Mouse (Mus musculus) hindbrain, embryonic 12.5 days (tissue): ENCODE measurements around the gene Dnajc15. TPM values are rescaled to one million over a fixed set of nuclear protein-coding genes. Genes with fewer than 3 reads are reported as not detected.
"Not testable (repeated sequence)": the region's sequence is repeated elsewhere in the genome, so short reads cannot be mapped to it uniquely, and the experiment has no call there.

ENCODE experiments used
- ATAC-seq: fragments of 200-750 bp; cut with Nextera tagmentation; 2 replicates; pipeline ENCODE4 v1.8.0; 2017; ENCODE audit warnings: moderate TSS enrichment; ENCODE audit not compliant: low FRiP score
- H3K27ac ChIP-seq: fragments of 300-500 bp; sonication (generic); 2 replicates; pipeline ENCODE4 v1.5.1; 2016; ENCODE audit warnings: mild to moderate bottlenecking
- H3K27me3 ChIP-seq: fragments of 300-500 bp; sonication (generic); 2 replicates; pipeline ENCODE4 v1.6.1; 2016; ENCODE audit warnings: mild to moderate bottlenecking
- H3K36me3 ChIP-seq: fragments of 300-500 bp; sonication (generic); 2 replicates; pipeline ENCODE4 v1.6.1; 2016; ENCODE audit warnings: mild to moderate bottlenecking
- H3K4me1 ChIP-seq: fragments of 300-500 bp; sonication (generic); 2 replicates; pipeline ENCODE4 v1.6.1; 2016
- H3K4me2 ChIP-seq: fragments of 300-500 bp; sonication (generic); replicated peaks from 2 replicates; pipeline ENCODE4 v1.6.1; 2016; ENCODE audit warnings: mild to moderate bottlenecking
- H3K4me3 ChIP-seq: fragments of 300-500 bp; sonication (generic); 2 replicates; pipeline ENCODE4 v1.5.1; 2016; ENCODE audit warnings: mild to moderate bottlenecking
- H3K9ac ChIP-seq: fragments of 300-500 bp; sonication (generic); 2 replicates; pipeline ENCODE4 v1.6.1; 2016; ENCODE audit warnings: mild to moderate bottlenecking, moderate library complexity
- H3K9me3 ChIP-seq: fragments of 300-500 bp; sonication (generic); replicated peaks from 2 replicates; pipeline ENCODE4 v1.6.1; 2016; ENCODE audit warnings: mild to moderate bottlenecking
- WGBS: fragments of 180-500 bp; shearing (Covaris S2); methylation state at CpG from one replicate; pipeline ENCODE4 v1.1.7; 2016; 5-methylcytosine and 5-hydroxymethylcytosine counted together
- polyA plus RNA-seq: library from polyadenylated mRNA; unstranded; fragments of >200 nt; fragmentation: Nextera tagmentation; extraction: Ambion mirVana; gene quantifications from 2 replicates; pipeline ENCODE4 v1.2.1, GENCODE M21; 2016

The Dnajc15 gene
- polyA plus RNA-seq, 1 experiment from 2014 or later: 75.4 TPM

DNA sequence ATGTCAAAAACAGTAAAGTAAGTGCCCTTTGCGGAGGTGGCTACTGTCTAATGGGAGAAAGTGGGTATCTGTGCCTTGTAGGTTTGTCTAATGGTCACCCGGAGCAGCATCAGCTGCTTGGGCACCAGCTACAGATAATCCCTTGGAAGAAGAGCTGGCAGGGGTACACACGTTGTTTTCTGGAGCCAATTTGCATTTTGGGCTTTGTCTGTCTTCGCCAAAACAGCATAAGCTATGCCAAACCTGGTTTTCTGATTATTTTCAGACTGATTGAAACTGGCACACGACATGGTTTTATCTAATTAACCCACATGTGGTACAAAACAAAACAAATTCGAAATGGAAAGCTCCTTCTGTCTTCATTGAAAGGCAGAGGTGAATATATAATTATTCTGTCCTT, 7.7 kb upstream of the Dnajc15 start:
- Histone ChIP-seq H3K27ac (no peak overlapping the region), H3K9me3 (no peaks in the 10 kb centered on the region)

DNA sequence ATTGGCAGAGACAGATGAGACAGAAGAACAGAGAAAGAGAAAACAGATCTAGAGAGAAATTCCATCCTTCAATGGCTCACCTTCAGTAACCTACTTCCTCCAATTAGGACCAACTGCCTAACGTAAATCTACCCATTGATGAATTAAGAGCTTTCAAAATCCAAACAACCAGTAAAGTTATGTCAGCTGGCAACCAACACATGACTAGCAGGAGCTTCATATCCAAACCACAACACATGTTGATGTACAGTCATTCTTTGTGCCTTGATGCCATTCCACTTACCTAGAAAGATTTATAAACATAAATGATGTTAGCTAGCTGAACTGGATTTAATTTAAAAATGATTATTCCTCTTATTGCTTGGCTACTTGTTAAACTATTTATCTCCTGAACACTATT, 7.1 kb upstream of the Dnajc15 start:
- 88% methylated on average over 1 of the region's 1 CpGs for WGBS
- H3K27ac ChIP-seq: no peak overlapping the region
- no peak for ATAC-seq

More for the DNA sequence above, 7.7 kb upstream of the Dnajc15 start:
- ATAC-seq: no peak
- no peak overlapping the region for H3K9ac ChIP-seq
- 72% methylated on average over 6 of the region's 6 CpGs for WGBS
- no peaks in the 10 kb centered on the region for H3K27me3 ChIP-seq
- H3K4me2 ChIP-seq: no peak overlapping the region
- no peaks in the 10 kb centered on the region for H3K4me1 ChIP-seq
- H3K36me3 ChIP-seq: no peaks in the 10 kb centered on the region
- H3K4me3 ChIP-seq: no peak overlapping the region

GRCm38 (mm10) chr14:77877876-77878275, 3.0 kb upstream of the Dnajc15 start:
- H3K36me3 ChIP-seq, H3K9ac ChIP-seq, ATAC-seq, H3K4me2 ChIP-seq, H3K4me1 ChIP-seq, H3K9me3 ChIP-seq, H3K27me3 ChIP-seq, H3K4me3 ChIP-seq, H3K27ac ChIP-seq: not testable (repeated sequence)
- WGBS: 89% methylated on average over 2 of the region's 2 CpGs

More for the DNA sequence above, 7.1 kb upstream of the Dnajc15 start:
- Histone ChIP-seq H3K36me3 (no peaks in the 10 kb centered on the region), H3K4me2 (no peak overlapping the region), H3K9ac (no peak overlapping the region), H3K4me1 (no peaks in the 10 kb centered on the region), H3K9me3 (no peaks in the 10 kb centered on the region), H3K27me3 (no peaks in the 10 kb centered on the region), H3K4me3 (no peak overlapping the region)

DNA sequence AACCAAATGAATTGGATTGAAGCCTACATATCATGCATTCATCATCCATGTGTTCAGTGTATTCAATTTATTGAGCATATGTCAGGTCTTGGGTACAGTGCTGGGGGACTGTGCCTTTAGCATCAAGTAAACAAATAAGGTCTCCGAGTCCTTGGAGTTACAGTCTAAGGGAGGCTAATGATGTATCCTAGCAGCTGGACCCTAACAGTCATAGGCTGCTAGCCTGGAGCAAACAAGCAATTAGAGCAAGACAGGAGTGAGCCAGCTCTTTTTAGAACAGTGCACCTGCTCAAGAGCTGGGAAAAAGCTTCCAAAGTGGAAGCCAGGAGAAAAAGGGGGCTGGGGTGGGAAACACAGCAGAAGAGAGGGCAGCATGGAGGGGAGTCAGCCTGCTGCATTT, 1.3 kb upstream of the Dnajc15 start:
- H3K9me3 ChIP-seq: no peaks in the 10 kb centered on the region
- no peak overlapping the region for H3K4me3 ChIP-seq
- no peak overlapping the region for H3K4me2 ChIP-seq
- no peak overlapping the region for H3K9ac ChIP-seq
- peaks cover 7% of the 10 kb centered on the region for H3K4me1 ChIP-seq
- no peak for ATAC-seq
- H3K27me3 ChIP-seq: no peaks in the 10 kb centered on the region
- H3K36me3 ChIP-seq: no peaks in the 10 kb centered on the region
- WGBS: 68% methylated on average over 1 of the region's 1 CpGs
- H3K27ac ChIP-seq: no peak overlapping the region

GRCm38 (mm10) chr14:77871380-77871975, 3.4 kb downstream of the Dnajc15 start:
- no peak for ATAC-seq
- WGBS: 94% methylated on average over 6 of the region's 6 CpGs

GRCm38 (mm10) chr14:77870926-77871325, 4.0 kb downstream of the Dnajc15 start:
- Histone ChIP-seq H3K9me3 (no peaks in the 10 kb centered on the region), H3K4me1 (peaks cover 7% of the 10 kb centered on the region), H3K4me3 (no peak overlapping the region), H3K27ac (no peak overlapping the region), H3K4me2 (no peak overlapping the region), H3K36me3 (no peaks in the 10 kb centered on the region), H3K27me3 (no peaks in the 10 kb centered on the region), H3K9ac (no peak overlapping the region)
- no peak for ATAC-seq
- 94% methylated on average over 3 of the region's 3 CpGs for WGBS

More at GRCm38 (mm10) chr14:77871380-77871975, 3.4 kb downstream of the Dnajc15 start:
- no peaks in the 10 kb centered on the region for H3K36me3 ChIP-seq
- H3K27me3 ChIP-seq: no peaks in the 10 kb centered on the region
- H3K27ac ChIP-seq: no peak overlapping the region
- H3K4me3 ChIP-seq: no peak overlapping the region
- no peak overlapping the region for H3K9ac ChIP-seq
- H3K4me2 ChIP-seq: no peak overlapping the region
- peaks cover 7% of the 10 kb centered on the region for H3K4me1 ChIP-seq
- no peaks in the 10 kb centered on the region for H3K9me3 ChIP-seq

GRCm38 (mm10) chr14:77867601-77868000, 7.3 kb downstream of the Dnajc15 start:
- ATAC-seq: no peak
- no peak overlapping the region for H3K4me3 ChIP-seq
- H3K36me3 ChIP-seq: no peaks in the 10 kb centered on the region
- WGBS: 96% methylated on average over 5 of the region's 5 CpGs
- peaks cover 3% of the 10 kb centered on the region; the same call in 1 of the 2 replicates for H3K4me1 ChIP-seq
- no peak overlapping the region for H3K27ac ChIP-seq
- no peak overlapping the region for H3K4me2 ChIP-seq
- no peak overlapping the region for H3K9ac ChIP-seq
- no peaks in the 10 kb centered on the region for H3K9me3 ChIP-seq
- H3K27me3 ChIP-seq: no peaks in the 10 kb centered on the region

DNA sequence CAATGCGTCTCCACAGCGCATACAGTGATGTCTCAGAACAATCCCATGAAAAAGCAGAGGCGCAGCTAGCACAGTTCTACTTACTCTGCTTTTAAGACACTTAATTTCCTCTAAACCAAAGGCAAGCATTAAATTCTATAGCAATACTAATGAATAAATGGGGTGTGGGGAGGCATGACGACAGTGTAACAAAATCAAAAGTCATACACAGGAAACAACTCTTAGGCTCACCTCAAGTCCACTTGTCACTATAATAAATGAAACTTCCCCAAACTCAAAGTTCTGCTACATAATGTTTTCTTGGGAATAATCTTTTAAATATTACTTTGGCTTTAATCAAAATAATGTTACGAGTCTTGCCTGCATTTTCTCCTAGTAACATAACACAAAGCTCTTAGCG, 10.4 kb downstream of the Dnajc15 start:
- Histone ChIP-seq H3K9me3 (no peaks in the 10 kb centered on the region), H3K27ac (no peak overlapping the region), H3K4me1 (peaks cover 3% of the 10 kb centered on the region; the same call in 1 of the 2 replicates), H3K27me3 (no peaks in the 10 kb centered on the region), H3K4me3 (no peak overlapping the region), H3K4me2 (no peak overlapping the region), H3K36me3 (no peaks in the 10 kb centered on the region), H3K9ac (no peak overlapping the region)
- 92% methylated on average over 6 of the region's 6 CpGs for WGBS
- ATAC-seq: no peak

- H3K4me2 ChIP-seq: no peak overlapping the region
Measured at GRCm38 (mm10) chr14:77864051-77864450, 10.9 kb downstream of the Dnajc15 start.

DNA sequence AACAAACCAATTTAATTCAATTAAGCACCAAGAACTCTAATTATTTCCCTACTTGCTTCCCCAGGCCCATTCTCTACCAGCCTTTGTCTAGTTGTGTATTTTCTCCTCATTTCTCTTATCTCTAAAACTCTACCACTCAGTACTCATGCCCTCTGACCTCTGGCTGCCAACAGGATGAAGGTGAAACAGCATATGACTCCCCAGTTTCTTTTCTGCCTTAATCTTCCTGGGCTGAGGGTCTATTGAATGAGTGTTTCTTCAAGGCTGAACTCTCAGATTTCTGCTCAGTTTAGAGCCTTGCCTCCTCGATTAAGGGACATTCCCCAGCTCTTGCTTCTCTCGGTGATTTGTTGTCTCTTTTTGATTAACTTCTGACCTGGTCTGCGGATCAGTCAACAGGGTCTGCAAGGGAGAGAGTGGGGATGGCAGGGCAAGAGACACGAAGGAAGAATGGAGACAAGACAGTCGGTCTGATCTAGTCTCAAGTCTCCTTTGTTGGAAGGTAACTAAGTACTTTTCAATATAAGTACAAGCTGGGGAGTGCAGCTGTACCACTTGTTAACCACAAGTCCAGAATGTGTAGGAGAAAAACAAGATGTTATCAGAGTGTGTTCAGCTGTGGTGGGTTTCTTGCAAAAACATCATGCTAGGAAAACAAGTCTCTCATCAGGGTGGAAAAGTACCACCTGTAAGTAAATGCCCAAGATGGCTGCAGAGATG, 13.9 kb downstream of the Dnajc15 start:
- Histone ChIP-seq H3K4me3 (no peak overlapping the region), H3K36me3 (no peaks in the 10 kb centered on the region), H3K9me3 (no peaks in the 10 kb centered on the region), H3K4me2 (no peak overlapping the region), H3K27me3 (no peaks in the 10 kb centered on the region), H3K9ac (no peak overlapping the region), H3K27ac (no peak overlapping the region; the same call in 1 of the 2 replicates), H3K4me1 (peaks cover 3% of the 10 kb centered on the region; the same call in 1 of the 2 replicates)
- 63% methylated on average over 5 of the region's 5 CpGs for WGBS
- ATAC-seq: no peak

More at GRCm38 (mm10) chr14:77864051-77864450, 10.9 kb downstream of the Dnajc15 start:
- H3K4me1 ChIP-seq: peaks cover 3% of the 10 kb centered on the region; the same call in 1 of the 2 replicates
- H3K36me3 ChIP-seq: no peaks in the 10 kb centered on the region
- no peak for ATAC-seq
- no peak overlapping the region for H3K4me3 ChIP-seq
- H3K27ac ChIP-seq: no peak overlapping the region
- H3K27me3 ChIP-seq: no peaks in the 10 kb centered on the region
- no peak overlapping the region for H3K9ac ChIP-seq
- 67% methylated on average over 3 of the region's 3 CpGs for WGBS
- no peaks in the 10 kb centered on the region for H3K9me3 ChIP-seq

- Histone ChIP-seq H3K36me3 (peaks cover 3% of the 10 kb centered on the region; the same call in 1 of the 2 replicates), H3K9ac (no peak overlapping the region), H3K4me3 (no peak overlapping the region), H3K27ac (no peak overlapping the region), H3K4me2 (no peak overlapping the region), H3K4me1 (peaks cover 3% of the 10 kb centered on the region; the same call in 1 of the 2 replicates), H3K27me3 (no peaks in the 10 kb centered on the region), H3K9me3 (no peaks in the 10 kb centered on the region)
- 97% methylated on average over 1 of the region's 1 CpGs for WGBS
- ATAC-seq: no peak
Measured at GRCm38 (mm10) chr14:77859894-77860293, 15.0 kb downstream of the Dnajc15 start.

DNA sequence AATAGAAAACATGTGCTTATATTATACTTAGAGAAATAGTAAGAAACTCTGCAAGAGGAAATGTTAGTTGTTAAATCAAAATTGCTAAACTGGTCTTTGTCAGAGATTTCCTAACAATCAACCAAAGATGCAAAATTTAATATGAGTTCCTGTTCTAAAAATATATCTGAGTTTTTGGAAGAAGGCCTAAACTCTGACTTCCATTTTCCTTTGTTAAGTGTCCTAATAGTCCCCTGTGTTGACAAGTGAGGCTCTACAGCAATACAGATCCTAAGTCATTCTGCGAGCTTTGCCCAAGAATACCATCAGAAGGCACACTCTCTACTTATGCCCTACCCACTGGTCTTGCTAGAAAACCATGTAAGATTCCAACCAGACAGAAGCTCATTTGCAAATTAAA, 21.0 kb downstream of the Dnajc15 start:
- no peak overlapping the region for H3K27ac ChIP-seq
- H3K9me3 ChIP-seq: no peaks in the 10 kb centered on the region
- H3K9ac ChIP-seq: no peak overlapping the region
- no peak overlapping the region for H3K4me2 ChIP-seq
- peaks cover 7% of the 10 kb centered on the region; the same call in 1 of the 2 replicates for H3K36me3 ChIP-seq
- no peak overlapping the region for H3K4me3 ChIP-seq
- no peaks in the 10 kb centered on the region for H3K27me3 ChIP-seq
- no peaks in the 10 kb centered on the region for H3K4me1 ChIP-seq
- WGBS: 87% methylated on average over 1 of the region's 1 CpGs
- ATAC-seq: no peak
